Mouse (Mus musculus) G1E (cell line): ENCODE data around the gene Ndufa13. TPM values are rescaled to one million over a fixed set of nuclear protein-coding genes. Genes with fewer than 3 reads are reported as not detected.

Experiments used
- ATAC-seq: 2 replicates; pipeline ENCODE4 v1.8.0; 2016; ENCODE audit warnings: mild to moderate bottlenecking; ENCODE audit not compliant: insufficient number of reproducible peaks, poor library complexity, low FRiP score, severe bottlenecking; ENCODE audit errors: extremely low read depth
- DNase-seq: peaks from one replicate; pipeline ENCODE4 v3.0.0; 2012; ENCODE audit warnings: low spot score
- H3K27me3 ChIP-seq: 2 replicates; pipeline ENCODE4 v1.6.1; 2012; ENCODE audit warnings: mild to moderate bottlenecking, low read length, inconsistent platforms; ENCODE audit not compliant: insufficient read depth
- H3K36me3 ChIP-seq: replicated peaks from 2 replicates; pipeline ENCODE3; 2012; ENCODE audit warnings: mild to moderate bottlenecking, inconsistent platforms
- H3K4me1 ChIP-seq: 2 replicates; pipeline ENCODE4 v1.6.1; 2012; ENCODE audit warnings: low read depth, low read length, inconsistent platforms, mixed read lengths; ENCODE audit not compliant: insufficient read depth
- H3K4me3 ChIP-seq: 2 replicates; pipeline ENCODE4 v1.5.1; 2012; ENCODE audit warnings: low read depth, mild to moderate bottlenecking, inconsistent platforms, low read length, moderate library complexity, mixed read lengths
- H3K9me3 ChIP-seq: replicated peaks from 2 replicates; pipeline ENCODE4 v1.6.1; 2012; ENCODE audit warnings: inconsistent platforms
- CTCF ChIP-seq: IDR thresholded peaks from 2 replicates; pipeline ENCODE4 v1.5.1; 2012; ENCODE audit warnings: low read depth, low read length, inconsistent platforms, mixed read lengths
- GATA1 ChIP-seq: IDR thresholded peaks from 2 replicates; pipeline ENCODE4 v1.6.1; 2012; ENCODE audit warnings: borderline replicate concordance, low read length, inconsistent platforms, mixed read lengths
- GATA2 ChIP-seq: IDR thresholded peaks from 2 replicates; pipeline ENCODE4 v1.6.1; 2012; ENCODE audit warnings: low read depth, low read length, inconsistent platforms, borderline replicate concordance
- POLR2AphosphoS5 ChIP-seq: IDR thresholded peaks from 2 replicates; pipeline ENCODE4 v1.6.1; 2012; ENCODE audit warnings: low read depth, low read length, inconsistent platforms; ENCODE audit not compliant: insufficient replicate concordance
- TAL1 ChIP-seq: conservative IDR thresholded peaks from 2 replicates; pipeline ENCODE4 v1.6.1; 2012; ENCODE audit warnings: low read depth, low read length, inconsistent platforms, mixed read lengths
- polyA plus RNA-seq: library from polyadenylated mRNA; stranded (reverse); fragments of >175 nt; gene quantifications from 2 replicates; pipeline ENCODE4 v1.2.3, GENCODE M21; 2012
- total RNA-seq, 2 experiments: library from RNA; stranded (forward) in 1 of 2; stranded (reverse) in 1 of 2; fragments of 200-1000 nt in 1 of 2; fragments of >200 nt in 1 of 2; fragmentation: Nextera tagmentation in 1 of 2; gene quantifications; 2 replicates each; pipeline ENCODE4 v1.2.3; 2014 to 2017

Gene Ndufa13
- total and polyA plus RNA-seq, 3 experiments: 85.0 to 158 (median 111) TPM

GRCm38 (mm10) chr8:69890813-69891241 lies 11.5 kb downstream of the Ndufa13 start:
- ATAC-seq (no peak), DNase-seq (no peak)
- TF ChIP-seq TAL1 (no peak), GATA1 (no peak), GATA2 (no peak), CTCF (no peak), POLR2AphosphoS5 (no peak)
- Histone ChIP-seq H3K4me3 (no peak overlapping the region), H3K9me3 (peaks cover 21% of the 10 kb centered on the region), H3K27me3 (peaks cover 10% of the 10 kb centered on the region; the same call in 1 of the 2 replicates), H3K36me3 (peaks cover 58% of the 10 kb centered on the region), H3K4me1 (peaks cover 9% of the 10 kb centered on the region)

GRCm38 (mm10) chr8:69888902-69889301 lies 13.5 kb downstream of the Ndufa13 start:
- ATAC-seq (no peak), DNase-seq (no peak)
- H3K4me1 ChIP-seq: no peaks in the 10 kb centered on the region; the same call in 1 of the 2 replicates
- peaks cover 36% of the 10 kb centered on the region for H3K9me3 ChIP-seq
- no peak for TF ChIP-seq GATA2
- no peak for TF ChIP-seq TAL1
- TF ChIP-seq GATA1: no peak
- no peak for TF ChIP-seq POLR2AphosphoS5
- TF ChIP-seq CTCF: no peak
- peaks cover 39% of the 10 kb centered on the region for H3K36me3 ChIP-seq
- peaks cover 14% of the 10 kb centered on the region; the same call in 1 of the 2 replicates for H3K27me3 ChIP-seq
- no peak overlapping the region for H3K4me3 ChIP-seq

- DNase-seq: no peak
- peaks cover 41% of the 10 kb centered on the region for H3K9me3 ChIP-seq
- peaks cover 14% of the 10 kb centered on the region; the same call in 1 of the 2 replicates for H3K27me3 ChIP-seq
- ATAC-seq: no peak
- H3K4me3 ChIP-seq: no peak overlapping the region; the same call in 1 of the 2 replicates
- H3K36me3 ChIP-seq: peaks cover 34% of the 10 kb centered on the region
- no peak for TF ChIP-seq GATA2
- no peak for TF ChIP-seq TAL1
- TF ChIP-seq GATA1: no peak
- no peak for TF ChIP-seq POLR2AphosphoS5
- TF ChIP-seq CTCF: no peak
- H3K4me1 ChIP-seq: no peaks in the 10 kb centered on the region
Observed at GRCm38 (mm10) chr8:69888244-69888866, 14.0 kb downstream of the Ndufa13 start.

- Histone ChIP-seq H3K27me3 (peaks cover 17% of the 10 kb centered on the region; the same call in 1 of the 2 replicates), H3K4me3 (no peak within 1 kb of the TSS; the same call in 1 of the 2 replicates), H3K36me3 (peaks cover 26% of the 10 kb centered on the region), H3K9me3 (peaks cover 49% of the 10 kb centered on the region), H3K4me1 (no peaks in the 10 kb centered on the region)
- ATAC-seq (no peak), DNase-seq (no peak)
- no peak for TF ChIP-seq GATA1
- TF ChIP-seq TAL1: no peak
- TF ChIP-seq GATA2: no peak
- TF ChIP-seq POLR2AphosphoS5: no peak
- TF ChIP-seq CTCF: no peak
Observed at GRCm38 (mm10) chr8:69887289-69888243, 14.8 kb downstream of the Ndufa13 start, which contains the start of gene Cilp2. Gene Cilp2 (minus strand): TSS chr8:69887687.

- Histone ChIP-seq H3K4me3 (no peak overlapping the region), H3K4me1 (no peaks in the 10 kb centered on the region; the same call in 1 of the 2 replicates), H3K36me3 (peaks cover 4% of the 10 kb centered on the region), H3K9me3 (peaks cover 79% of the 10 kb centered on the region), H3K27me3 (peaks cover 19% of the 10 kb centered on the region; the same call in 1 of the 2 replicates)
- no peak for DNase-seq
- no peak for TF ChIP-seq GATA2
- no peak for TF ChIP-seq TAL1
- TF ChIP-seq CTCF: no peak
- no peak for TF ChIP-seq POLR2AphosphoS5
- no peak for TF ChIP-seq GATA1
- ATAC-seq: no peak
Observed at GRCm38 (mm10) chr8:69884141-69884540, 18.2 kb downstream of the Ndufa13 start.
